Mouse (Mus musculus): Measurements from ENCODE around the gene Foxq1. TPM values are rescaled to one million over a fixed set of nuclear protein-coding genes. Genes with fewer than 3 reads are reported as not detected.

The Foxq1 gene
- total RNA-seq (2021): not detected
- long read RNA-seq, experiment 1: 0 reads
- long read RNA-seq, experiment 2: 0 reads

GRCm38 (mm10) chr13:31555834-31556233, at the start of gene Foxq1:
Gene Foxq1 (plus strand): TSS chr13:31556134.
- no peak for DNase-seq
- intact Hi-C loops (cut with DNase I): no loop called here

- no peak for DNase-seq
- intact Hi-C loops (cut with DNase I): no loop called here
These were observed 49.3 kb upstream of the Foxq1 start for GRCm38 (mm10) chr13:31506494-31507167.

GRCm38 (mm10) chr13:31515261-31515660, 40.7 kb upstream of the Foxq1 start:
- intact Hi-C loops (cut with DNase I): no loop called here
- no peak for DNase-seq

DNA sequence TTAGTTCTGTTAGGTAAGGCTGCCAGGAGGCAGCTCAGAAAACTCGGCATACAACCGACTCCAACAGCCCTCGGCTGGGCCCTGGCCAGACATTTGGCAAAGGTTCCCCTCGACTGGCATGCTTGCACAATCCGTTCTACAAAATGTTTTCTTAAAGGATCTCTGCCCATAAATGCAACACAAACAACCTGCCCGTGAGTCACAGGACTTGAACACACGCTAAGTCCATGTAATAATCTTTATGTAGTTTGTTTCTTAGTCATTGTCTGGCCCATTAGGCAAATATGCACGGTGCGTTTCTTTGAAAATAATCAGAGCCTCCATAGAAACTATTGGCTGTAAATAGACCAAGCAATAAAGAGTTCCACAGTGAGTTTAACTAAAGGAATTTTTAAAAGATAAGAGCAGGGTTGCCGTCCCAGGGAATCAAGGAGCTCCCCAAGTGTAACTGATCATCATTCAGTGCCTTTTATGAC, 37.5 kb upstream of the Foxq1 start:
- intact Hi-C loops (cut with DNase I): no loop called here
- DNase-seq: peak in 1 of 2 experiments; percentile 23

GRCm38 (mm10) chr13:31518971-31519370, 37.0 kb upstream of the Foxq1 start:
- no peak for DNase-seq
- intact Hi-C loops (cut with DNase I): no loop called here

DNA sequence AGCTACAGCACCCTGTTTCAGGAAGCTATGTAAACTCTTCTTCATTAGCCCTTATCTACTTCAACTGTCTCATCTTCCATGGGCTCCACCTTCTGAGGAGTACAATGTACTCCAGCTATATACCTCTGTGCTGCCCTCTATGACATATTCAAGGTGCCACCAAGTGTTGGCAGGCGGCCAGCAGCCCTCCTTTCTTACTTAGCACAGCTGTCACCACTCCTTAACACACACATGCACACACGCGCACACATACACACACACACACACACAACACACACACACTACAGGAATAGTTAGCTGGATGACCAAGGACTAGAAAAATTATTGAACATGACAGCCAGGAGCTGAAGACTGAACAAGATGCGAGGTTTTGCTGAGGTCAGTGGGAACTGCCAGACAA, 31.0 kb upstream of the Foxq1 start:
- intact Hi-C loops (cut with DNase I): no loop called here
- DNase-seq: no peak

GRCm38 (mm10) chr13:31531186-31531585, 24.7 kb upstream of the Foxq1 start:
- intact Hi-C loops (cut with DNase I): no loop called here

GRCm38 (mm10) chr13:31531651-31532061, 24.3 kb upstream of the Foxq1 start:
- intact Hi-C loops (cut with DNase I): no loop called here
- DNase-seq: no peak

More at GRCm38 (mm10) chr13:31531186-31531585, 24.7 kb upstream of the Foxq1 start:
- DNase-seq: no peak

GRCm38 (mm10) chr13:31534726-31535125, 21.2 kb upstream of the Foxq1 start:
- intact Hi-C loops (cut with DNase I): no loop called here
- no peak for DNase-seq

- no peak for DNase-seq
- intact Hi-C loops (cut with DNase I): no loop called here
These were observed 12.9 kb upstream of the Foxq1 start for GRCm38 (mm10) chr13:31543021-31543420.

GRCm38 (mm10) chr13:31546784-31547183, 9.2 kb upstream of the Foxq1 start:
- no peak for DNase-seq
- intact Hi-C loops (cut with DNase I): no loop called here

GRCm38 (mm10) chr13:31547204-31547603, 8.7 kb upstream of the Foxq1 start:
- DNase-seq: no peak
- intact Hi-C loops (cut with DNase I): no loop called here

GRCm38 (mm10) chr13:31547610-31548009, 8.3 kb upstream of the Foxq1 start:
- intact Hi-C loops (cut with DNase I): no loop called here
- DNase-seq: no peak

DNA sequence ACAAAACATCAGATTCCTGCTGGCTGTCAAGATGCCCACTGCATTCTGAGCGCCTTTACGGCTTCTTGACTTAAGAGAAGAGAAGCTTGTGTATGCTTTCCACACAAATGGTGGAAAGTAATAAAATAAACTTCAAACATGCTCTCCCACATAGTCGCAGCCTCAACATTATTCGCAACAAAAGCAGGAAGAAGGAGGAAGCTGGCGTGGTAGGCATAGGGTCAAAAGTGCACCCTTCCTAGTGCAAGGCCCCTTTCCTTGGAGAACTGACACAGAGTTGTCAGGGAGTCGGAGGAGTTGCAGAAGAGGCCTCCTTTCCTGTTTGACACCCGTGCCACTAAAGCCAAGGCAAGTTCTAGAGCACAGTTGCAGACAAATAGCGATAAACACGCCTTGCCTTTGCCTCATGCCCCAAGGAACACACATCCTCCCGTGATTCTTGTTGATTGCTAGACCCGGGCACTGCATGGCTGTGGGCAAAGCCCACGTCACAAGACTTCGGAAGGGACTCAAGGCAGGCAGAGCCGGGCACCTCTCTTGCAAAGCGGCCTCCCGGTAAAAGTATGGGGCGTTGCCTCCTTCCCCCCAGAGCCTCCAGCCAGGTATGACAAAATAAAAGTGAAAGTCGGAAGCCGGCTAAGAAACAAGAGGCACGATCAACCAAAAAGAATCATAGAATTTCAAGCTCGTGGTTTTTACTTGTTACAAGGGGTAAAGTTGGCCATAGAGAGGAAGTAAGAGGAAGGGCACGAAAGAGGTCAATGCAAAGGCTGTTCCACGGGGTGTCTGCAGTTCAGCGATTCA, 1.2 kb downstream of the Foxq1 start:
- DNase-seq: no peak
- intact Hi-C loops (cut with DNase I): no loop called here

GRCm38 (mm10) chr13:31557768-31558520, 2.0 kb downstream of the Foxq1 start:
- DNase-seq: no peak
- intact Hi-C loops (cut with DNase I): no loop called here

DNA sequence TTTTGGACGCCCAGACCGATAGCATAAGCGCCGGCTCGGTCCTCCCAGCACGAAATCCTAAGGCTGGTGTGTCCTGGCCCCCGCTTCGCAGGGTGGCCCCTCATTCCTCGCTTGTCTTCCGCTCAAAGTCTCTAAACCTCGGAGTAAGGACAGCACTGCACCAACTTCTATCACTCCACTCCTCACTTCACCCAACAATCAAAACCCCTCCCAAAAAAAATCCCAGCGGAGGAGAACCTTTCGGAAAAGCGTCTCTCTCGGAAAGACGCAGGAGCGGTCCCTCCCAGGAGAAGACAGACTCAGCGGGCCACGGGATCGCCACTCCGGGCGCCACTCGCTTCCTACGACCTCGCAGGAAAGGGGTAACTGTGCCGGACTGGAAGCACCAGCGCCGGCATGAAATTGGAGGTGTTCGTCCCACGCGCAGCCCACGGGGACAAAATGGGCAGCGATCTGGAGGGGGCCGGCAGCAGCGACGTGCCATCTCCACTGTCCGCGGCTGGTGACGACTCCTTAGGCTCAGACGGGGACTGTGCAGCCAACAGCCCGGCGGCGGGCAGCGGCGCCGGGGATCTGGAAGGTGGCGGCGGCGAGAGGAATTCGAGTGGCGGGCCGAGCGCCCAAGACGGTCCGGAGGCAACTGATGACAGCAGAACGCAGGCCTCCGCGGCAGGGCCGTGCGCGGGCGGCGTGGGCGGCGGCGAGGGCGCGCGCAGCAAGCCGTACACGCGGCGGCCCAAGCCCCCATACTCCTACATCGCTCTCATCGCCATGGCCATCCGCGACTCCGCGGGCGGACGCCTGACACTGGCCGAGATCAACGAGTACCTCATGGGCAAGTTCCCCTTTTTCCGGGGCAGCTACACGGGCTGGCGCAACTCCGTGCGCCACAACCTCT, 2.8 kb downstream of the Foxq1 start, which contains the start of gene A530084C06Rik:
A530084C06Rik (minus strand) TSS at position 813 of the 898 bp plus-strand sequence.
- intact Hi-C loops (cut with DNase I): no loop called here
- DNase-seq: no peak

GRCm38 (mm10) chr13:31559419-31560144, 3.6 kb downstream of the Foxq1 start:
- intact Hi-C loops (cut with DNase I): no loop called here
- DNase-seq: peak in 1 of 2 experiments; percentile 18

- no peak for DNase-seq
These were observed 8.5 kb downstream of the Foxq1 start for GRCm38 (mm10) chr13:31564394-31564793.

DNA sequence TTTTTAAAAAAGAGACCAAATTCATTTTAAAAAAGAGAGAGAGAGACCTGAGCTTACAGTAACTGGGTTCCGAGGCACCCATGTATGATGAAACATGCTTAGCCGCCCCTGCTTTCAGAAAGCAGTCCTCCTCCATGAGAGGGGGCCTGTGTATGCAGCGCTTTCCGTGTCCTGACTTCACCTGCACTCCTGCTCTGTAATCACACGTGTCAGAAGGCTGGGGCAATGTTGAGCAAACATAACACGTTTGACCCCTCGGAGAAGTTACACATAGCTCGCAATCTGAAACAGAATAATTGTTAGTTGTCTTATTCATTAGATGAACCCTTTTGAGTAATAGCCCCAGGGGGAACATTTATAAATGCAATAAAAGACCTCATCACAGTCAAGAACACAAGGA, 11.2 kb downstream of the Foxq1 start:
- intact Hi-C loops (cut with DNase I): no loop called here

More at GRCm38 (mm10) chr13:31564394-31564793, 8.5 kb downstream of the Foxq1 start:
- intact Hi-C loops (cut with DNase I): no loop called here

More for the DNA sequence above, 11.2 kb downstream of the Foxq1 start:
- DNase-seq: no peak

Data from gastrocnemius, postnatal 36 days (tissue).